Mouse (Mus musculus) CD8-positive naive resting alpha-beta T cell, adult 2 months (primary cell): ENCODE measurements around the gene Bcl2.
"Not testable (repeated sequence)": the region's sequence is repeated elsewhere in the genome, so short reads cannot be mapped to it uniquely, and the experiment has no call there.

Experiments
- DNase-seq, 2 experiments: peaks; one replicate each; pipeline ENCODE4 v3.0.0; 2022; ENCODE audit warnings: low read depth in 2 of 2, low spot score in 2 of 2

The Bcl2 gene

DNA sequence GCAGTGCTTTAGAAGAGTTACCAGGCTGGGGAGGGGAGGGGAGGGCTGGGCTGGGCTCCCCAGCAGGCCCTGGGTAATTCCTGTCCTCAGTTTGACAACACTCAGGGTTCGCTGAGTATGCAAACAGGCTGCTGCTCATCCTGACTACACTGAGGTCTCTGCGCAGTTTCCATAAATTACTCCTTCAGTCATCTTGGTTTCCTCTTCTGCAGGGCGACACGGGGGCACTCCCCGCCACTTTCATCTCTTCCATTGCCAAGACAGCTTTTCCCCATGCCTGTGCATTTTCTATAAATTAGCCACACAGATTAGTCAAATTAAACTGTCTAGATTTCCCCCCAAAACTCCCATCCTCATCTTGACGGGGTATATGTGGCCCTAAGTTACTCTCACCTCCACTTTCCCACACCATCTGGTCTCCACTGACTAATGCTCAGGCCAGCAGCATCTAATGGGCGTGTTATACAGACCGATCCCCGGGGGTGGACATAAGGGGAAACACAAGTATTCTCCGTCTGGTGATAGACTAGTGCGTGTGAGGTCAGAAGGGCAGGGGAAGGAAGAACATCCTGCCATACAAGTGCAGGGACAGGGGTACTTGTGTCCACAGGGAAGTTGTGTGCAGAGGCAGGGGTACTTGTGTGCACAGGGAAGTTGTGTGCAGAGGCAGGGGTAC is 152.9 kb downstream of the Bcl2 start:
- no peak for DNase-seq

DNA sequence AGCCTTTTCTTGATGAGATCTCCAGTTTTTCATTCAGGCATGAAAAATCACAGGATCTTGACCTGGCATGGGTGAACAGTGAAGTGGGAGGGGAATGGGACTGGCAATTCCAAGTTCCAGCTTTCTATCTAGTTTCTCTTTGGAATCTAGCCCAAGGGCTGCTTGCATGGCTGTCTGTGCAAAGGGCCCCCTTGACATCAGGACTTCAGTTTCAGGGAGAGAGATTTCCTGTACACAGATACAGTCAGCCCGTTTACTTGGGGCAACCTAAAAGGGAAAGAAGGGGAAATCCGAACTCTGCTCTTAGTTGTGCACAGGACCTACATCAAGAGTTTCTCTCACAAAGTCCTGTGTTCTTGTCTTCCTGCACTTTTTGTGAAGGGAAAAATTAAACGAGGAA is 154.0 kb downstream of the Bcl2 start:
- DNase-seq = no peak

DNA sequence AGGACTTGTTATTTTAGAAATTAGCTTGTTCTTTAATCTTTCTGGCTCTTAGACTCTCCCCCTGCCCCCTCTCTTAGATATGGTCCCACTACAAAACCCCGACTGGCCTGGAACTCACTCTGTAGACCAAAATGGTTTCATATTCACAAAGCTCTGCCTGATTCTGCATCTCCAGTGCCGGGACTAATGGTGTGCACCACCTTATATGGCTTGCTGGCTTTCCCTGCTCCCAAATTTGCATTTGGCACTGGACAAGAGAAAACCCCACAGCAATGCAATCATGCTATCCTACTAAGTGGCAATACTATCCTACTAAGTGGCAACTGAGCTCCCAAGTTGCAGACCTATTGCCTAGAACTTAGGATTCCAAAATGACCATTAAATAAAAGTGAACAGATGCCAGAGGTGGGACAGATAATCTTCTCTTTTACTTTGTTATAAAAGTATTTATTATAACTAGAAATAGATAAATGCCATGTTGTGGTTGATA is 154.9 kb downstream of the Bcl2 start:
- DNase-seq = no peak

DNA sequence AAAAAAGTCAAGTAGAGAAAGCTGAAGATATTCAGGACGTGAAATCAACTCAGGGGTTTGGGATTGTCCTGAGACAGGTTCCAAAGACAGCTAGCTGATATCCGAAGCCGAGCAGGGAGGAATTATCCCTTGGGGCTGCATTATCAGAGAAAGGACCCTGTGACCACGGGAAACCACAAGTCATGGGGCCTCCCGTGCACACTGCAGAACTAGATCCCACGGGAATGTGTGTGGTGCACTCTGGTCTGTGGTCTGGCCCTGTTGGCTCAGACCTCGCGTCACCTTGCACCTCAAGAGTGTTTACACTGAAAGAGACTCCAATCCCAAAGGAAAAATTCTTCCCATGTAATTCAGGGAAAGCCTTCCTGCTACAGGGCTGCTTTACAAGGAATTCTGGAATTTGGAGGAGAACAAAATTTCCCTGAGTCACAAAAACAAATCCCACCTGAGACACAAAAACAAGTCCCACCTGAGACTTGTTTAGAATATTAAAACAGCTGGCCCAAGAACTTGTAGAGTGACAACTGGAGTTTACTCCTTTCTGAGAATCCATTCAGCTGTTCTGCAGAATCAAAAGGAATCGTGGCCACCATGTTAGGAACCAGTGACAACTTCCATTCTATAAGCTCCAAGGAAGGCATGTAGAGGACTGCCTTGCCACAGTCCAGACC is 158.4 kb downstream of the Bcl2 start:
- no peak for DNase-seq

DNA sequence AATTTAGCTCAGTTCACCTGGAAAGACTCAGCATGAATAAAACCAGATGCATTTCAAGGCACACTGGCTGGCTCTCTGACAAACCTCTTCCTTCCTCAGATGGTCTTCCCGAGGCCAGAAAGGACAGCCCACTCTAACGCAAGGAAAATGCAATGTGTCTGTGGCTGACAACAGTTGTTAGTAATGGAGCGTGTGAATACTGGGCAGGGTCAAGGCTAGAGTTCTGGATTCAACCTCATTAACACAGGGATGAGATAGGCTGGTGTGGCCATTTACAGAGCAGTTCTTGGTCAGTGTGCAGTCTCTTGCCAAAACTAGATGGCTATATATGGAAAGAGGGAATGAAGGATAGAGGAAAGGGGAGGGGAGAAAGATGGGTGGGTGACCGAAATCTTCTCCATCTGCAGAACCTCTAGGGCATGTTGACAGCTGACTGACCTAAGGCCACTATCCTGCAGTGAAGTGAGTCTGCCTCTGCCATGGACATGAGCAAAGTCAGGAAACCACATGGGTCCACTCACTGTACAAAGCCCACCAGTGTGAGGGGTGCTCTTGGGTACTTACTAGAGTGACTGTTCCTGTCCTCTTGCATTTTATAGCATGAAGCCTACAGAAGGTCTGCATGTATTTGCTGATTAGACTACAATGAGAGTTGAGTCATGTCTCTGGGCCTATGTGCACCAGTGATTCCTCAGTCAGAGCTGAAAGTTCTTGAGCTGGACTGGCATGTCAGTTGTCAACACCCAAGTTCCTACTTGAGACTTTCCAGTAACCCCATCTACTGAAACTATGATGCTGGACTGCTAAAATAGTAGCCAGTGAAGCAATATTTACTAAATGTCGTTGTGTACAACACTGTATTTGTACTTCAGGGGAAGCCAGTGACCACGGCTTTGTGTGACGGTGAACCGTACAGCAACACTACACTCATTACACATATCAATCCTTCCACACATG is 159.9 kb downstream of the Bcl2 start:
- DNase-seq = no peak

DNA sequence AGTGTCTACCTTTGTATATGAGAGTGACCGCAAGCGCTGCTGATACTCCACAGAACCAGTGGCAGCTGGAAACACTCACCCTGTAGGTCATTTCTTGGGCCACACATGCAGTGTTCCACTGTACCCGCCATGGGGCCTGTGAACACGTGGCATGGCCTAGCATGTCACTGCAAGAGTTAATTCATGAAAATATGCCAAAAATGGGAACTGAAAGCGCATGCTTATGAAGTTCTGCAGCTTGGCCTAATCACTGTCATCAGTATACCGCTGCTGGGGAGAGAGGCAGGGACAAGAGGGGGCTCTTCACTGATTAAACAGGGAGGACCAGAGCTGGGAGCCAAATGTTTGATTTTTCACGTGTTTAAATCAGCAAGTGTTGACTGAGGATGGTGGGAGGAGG is 161.2 kb downstream of the Bcl2 start:
- no peak for DNase-seq

DNA sequence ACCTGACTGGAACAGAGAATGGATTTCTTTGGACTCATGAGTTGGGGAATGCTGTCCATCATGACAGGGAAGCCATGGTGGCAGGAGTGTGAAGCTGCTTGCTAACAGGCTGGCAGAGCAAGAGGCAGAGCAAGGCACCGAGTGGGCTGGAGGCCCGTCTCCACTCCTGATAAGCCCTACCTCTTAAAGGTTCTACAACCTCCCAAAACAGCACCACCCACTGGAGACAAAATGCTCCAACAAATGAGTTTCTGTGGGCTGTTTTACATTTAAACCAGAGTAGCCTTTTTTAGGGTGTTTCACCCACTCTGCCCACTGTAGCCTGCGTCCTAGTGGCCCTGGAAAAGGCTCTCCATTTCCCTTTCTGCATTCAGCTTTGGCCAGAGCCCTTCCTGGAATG is 163.5 kb downstream of the Bcl2 start:
- no peak for DNase-seq

DNA sequence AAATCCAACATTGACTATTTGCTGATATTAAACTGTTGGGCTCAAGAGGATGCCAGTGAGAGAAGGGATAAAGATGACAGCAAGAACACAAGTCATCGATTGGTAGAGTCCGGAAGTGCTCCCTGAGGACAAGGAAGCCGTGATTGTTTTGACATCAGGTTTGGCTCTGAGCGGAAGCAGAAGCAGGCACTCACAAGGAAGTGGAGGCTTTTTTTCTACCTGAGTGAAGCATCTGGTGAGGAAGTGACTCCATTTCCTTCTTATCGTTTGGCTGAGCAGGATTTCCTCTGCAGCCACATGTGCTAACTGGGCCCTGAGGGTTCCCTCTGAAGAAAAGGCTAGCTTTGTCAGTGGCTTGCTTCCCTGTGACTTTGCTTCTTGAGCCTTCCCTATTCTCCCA is 165.0 kb downstream of the Bcl2 start:
- DNase-seq = peak in 1 of 2 experiments; percentile 23

DNA sequence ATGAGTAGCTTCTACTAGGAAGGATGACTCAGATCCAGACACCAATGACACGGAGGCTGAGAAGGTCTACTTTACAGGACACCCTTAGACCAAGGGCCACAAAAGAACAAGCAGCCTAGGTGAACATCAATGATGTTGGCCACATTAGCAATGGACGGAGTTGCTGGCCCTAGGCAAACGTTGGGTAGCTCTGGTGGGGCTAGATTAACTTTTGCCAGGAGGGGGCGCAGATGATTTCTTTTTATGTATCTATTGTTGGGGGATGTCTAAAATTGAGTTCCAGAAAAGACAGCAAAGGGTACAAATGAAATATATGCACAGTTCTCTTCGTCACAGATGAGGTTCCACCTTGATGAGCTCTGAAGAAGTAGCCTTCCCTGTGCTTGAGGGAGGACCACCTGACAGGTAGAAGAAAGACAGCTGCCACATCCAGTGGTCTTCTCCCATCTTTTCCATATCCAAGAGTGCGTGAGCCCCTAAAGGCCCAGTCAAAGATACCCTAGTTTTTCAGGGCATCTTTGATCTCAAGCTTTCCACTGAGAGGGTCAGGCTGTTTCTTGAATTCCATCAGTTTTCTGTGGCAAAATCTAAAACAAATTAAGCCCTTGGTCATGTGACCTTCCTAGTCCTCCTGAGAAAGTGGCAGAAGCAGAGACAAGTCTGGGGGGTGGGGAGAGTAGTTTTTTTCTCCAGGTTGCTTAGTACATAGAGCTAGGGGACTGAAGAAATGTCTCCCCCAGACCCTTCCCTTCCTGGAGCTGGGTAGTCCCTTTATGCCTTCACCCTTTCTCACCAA is 169.1 kb downstream of the Bcl2 start:
- DNase-seq = peak; percentile 64 to 75

DNA sequence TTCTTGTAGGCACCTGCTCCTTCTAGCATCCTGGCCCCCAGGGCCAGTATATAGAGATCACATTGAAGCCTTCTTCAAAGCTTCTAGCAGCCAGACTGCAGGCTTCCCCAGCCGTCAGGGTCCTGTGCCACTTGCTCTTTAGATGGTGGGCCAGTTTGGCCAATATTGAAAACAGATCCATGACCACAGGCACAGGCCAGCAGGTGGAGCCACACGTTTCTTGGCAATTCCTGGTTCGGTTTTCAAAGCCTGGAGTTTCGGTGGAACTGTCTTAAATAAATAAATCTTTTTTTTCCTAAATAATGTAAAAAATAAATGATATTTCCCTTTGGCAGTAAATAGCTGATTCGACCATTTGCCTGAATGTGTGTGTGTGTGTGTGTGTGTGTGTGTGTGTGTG is 171.3 kb downstream of the Bcl2 start:
- no peak for DNase-seq

DNA sequence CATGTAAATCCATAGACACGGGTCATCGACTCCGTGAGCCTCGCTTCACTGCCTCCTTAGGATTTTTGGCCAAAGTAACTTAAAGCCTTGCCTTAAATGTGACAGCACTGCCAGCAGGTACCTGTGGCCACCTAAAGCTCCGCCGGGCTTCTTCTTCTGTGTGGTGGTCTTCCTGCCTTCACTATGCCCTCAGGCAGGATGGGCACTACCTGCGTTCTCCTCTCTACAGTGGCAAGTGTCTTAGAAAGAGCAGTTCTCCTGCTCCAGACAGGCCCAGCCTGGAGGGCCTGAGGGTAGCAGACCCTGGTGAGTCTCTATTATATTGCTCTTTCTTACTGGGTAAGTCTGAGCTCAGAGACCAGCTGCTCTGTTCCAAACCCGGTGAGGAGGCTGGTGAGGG is 172.2 kb downstream of the Bcl2 start:
- no peak for DNase-seq

DNA sequence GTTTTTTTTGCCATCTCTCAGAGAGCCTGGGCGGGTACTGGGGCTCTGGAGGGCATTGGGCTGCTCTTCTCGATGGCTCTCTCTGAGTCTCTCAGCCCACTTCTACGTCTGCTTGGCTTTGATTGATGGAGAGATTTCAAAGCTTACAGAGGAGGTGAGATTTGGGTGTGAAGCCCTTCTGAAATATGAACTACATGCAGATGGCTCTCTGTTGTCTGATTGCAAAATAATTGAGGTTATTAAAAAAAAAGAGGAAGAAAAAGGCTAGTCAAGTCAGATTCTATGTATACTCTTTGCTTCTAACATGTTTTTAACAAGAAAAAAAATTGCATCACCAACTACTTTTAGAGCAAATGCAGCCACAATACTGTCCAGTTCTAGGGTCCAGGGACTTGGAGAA is 173.9 kb downstream of the Bcl2 start:
- DNase-seq = no peak

DNA sequence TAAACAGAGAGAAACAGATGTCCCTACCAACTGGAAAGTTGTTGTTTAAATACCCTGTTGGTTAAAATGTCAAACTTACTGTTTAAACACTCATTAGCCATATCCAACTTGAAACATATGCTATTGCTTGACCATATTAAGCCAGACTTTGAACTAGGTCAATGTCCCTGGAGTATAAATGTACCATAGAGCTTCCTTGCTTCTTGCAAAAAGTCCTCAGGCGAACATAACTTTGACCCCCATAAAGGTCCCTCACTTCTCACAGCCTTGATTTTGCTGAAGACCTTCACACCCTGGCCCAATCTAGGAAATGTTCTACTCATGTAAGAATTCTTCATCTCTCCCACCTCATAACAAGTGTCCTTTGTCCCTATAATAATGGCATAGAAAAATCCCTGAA is 175.0 kb downstream of the Bcl2 start:
- no peak for DNase-seq

DNA sequence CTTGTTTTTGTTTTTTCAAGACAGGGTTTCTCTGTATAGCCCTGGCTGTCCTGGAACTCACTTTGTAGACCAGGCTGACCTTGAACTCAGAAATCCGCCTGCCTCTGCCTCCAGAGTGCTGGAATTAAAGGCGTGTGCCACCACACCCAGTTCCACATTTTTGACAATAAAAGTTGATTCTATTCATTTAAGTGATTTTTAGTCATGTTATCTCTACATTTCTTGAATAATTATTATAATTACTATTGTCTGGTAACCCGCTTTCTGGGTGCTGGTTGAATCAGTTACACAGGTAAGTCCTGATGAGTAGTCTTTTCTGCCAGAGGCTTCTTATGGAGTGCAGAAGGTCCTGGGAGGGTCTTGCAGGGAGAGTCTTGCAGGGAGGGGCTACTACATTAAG is 179.2 kb downstream of the Bcl2 start:
- DNase-seq = not testable (repeated sequence)

DNA sequence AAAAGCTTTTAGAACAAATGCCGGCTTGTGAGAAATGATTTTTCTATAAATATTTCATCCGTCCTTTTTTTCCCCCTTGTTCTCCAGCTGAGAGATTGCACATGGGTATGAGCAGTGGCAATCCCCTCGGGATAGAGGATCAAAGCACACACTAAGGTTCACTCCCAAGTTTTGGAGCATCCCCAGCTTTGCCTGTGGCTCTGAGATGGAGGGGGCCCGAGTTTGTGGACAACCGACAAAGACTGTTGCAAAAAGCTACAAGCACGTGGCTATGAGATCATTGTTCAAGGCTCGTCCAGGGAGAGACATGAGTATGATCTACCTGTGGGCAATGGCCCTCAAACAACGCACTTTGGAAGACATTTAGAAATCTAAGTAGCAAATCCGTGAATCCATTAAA is 184.5 kb downstream of the Bcl2 start:
- DNase-seq = no peak

DNA sequence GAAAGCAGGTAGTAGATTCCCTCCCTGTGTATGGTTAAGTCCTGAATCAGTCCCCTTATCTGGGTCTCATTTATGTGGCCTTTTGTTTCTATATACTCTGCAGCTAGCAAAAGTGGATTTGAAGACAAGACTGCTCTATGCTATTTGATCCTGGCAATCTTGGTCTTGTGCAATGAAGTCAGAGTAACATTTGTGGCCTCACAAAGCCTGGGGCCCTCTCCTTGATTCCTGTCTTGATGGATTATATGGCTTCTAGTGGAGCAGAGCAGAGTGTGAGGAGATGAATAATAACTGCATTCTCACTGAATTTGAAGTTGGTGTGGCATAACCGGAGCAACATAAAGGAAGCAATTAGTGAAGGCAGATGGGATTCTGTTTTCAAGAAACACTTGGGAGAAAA is 186.5 kb downstream of the Bcl2 start:
- DNase-seq = no peak

DNA sequence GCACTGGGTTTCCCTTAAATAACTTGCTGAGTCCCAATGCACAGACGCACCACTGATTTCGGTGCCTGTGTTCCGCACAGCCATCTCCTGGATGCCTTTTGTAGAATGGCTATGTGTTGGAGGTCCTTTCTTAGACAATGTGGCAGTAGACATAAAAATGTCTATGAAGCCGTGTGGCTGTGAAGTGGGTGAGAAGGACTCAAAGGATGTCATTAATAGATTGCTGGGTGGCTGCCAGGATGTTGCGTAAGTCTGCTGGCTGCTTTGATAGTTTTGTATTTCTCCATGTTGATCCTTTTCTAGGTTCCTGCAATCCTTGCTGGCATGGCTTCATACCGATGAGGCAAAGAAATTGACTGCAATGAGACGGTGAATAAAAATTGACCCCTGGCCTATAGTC is 187.3 kb downstream of the Bcl2 start:
- no peak for DNase-seq

DNA sequence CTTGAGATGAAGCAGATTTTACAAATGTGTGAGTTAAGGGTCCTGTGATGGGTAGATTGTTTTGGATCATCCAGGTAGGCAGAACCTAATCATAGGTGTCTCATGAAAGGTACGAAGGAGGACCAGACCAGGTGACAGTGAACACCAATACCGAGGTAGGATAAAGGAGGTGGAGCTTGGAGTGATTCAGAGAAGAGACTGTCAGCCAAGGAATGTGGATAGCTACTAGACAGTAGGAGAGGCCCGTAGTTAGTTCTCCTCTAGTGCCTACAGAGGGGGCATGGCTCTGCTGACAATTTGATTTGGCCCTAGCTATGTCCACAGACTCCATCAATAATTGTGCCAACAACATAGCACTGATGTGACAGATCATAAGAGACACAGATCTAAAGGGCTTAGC is 188.0 kb downstream of the Bcl2 start:
- DNase-seq = no peak

DNA sequence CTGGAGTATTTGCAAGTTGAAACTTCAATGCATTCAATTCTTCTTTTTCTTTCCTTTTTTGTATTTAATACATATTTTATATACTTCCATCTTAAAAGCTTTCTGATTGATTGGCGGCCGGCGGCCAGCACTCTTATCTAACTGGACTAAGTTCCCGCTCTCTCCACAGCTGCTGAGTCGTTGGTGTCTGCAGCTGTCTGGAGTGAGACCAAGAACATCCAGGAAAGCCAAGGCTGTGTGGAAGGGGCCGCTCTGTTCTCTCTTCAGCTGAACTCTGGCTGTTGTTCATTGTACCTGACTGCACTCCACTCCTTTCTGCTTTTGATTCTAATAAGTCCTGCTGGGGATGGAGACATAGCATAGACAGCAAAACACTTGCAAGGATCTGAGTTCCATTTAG is 190.3 kb downstream of the Bcl2 start:
- no peak for DNase-seq

DNA sequence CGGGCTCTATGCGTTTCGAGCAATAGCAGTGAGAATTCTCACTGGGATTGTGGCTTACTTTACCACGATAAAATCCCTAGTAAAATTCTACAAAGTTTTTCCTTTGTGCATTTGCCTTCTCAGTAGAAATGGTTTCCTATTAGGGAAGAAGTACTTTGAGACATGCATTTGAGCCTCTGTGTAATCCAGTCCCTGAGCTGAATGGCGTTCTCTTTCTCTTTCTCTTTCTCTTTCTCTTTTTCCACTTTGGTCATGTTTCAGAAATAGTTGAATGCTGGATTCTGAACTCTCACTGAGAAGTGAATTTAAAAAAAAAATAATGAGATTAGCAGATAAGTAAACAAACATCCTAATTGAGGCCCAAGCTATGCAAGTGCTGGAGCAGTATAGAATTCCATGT is 191.1 kb downstream of the Bcl2 start:
- no peak for DNase-seq

DNA sequence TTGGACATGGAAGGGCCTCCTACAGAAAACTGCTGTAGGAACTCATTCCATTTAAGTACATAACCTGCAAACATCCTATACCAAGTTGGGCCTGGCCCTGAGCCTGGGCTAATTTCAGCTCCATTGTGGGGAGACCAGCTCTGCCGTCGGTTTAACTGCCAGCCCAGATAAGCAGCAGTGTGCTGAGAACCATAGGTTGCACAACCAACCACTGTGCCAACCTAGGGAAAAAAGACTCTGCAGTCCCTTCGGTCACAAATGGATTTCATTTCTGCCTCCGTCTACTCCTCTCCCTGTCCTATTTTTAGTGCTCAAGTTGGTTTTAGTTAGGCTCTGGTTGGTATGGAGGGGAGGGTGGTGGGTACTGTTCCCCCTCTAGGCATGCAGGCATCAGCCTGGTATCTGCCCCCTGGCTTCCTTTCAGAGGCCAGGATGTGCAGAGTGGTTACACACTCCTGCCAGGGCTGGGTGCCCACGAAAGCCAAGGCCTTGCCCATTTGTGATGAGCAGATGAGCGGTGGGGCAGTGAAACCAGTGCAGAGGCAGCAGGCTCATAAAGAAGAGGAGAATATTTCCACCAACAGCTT is 196.4 kb downstream of the Bcl2 start:
- no peak for DNase-seq
